Mouse (Mus musculus) cerebellum, postnatal 14 days (tissue): ENCODE data around the gene 4930502E18Rik.
"Not testable (repeated sequence)": the region's sequence is repeated elsewhere in the genome, so short reads cannot be mapped to it uniquely, and the experiment has no call there.

Source experiments
- DNase-seq, 2 experiments: peaks; one replicate each; pipeline ENCODE4 v3.0.0; 2021; ENCODE audit warnings: mixed read lengths in 2 of 2

Gene 4930502E18Rik

DNA sequence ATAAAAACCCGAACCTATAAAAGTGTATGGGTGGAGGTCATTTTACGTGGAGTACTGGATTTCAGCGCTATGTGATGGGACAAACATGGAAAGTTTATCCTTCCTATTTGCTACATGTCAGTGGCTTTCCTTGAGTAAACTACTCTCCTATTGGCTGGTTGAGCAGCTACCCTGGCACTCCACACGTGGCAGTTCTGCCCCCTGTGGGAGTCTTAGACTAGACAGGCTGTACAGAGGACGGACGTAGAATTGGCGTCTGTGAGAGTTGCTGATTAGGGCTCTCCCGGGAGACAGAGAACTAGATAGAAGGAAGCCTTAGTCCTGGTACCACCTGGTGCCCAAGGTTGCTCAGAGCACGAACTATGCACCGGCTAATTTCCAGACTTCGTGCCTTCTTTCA, at the start of gene 4930502E18Rik:
Gene 4930502E18Rik (plus strand): TSS at position 231 of the 400 bp plus-strand sequence.
- no peak for DNase-seq

GRCm38 (mm10) chrX:53676943-53677342, 47.7 kb upstream of the 4930502E18Rik start:
- DNase-seq, result peak; percentile 80 to 84

- not testable (repeated sequence) for DNase-seq
Measured at GRCm38 (mm10) chrX:53682650-53683049, 42.0 kb upstream of the 4930502E18Rik start.

DNA sequence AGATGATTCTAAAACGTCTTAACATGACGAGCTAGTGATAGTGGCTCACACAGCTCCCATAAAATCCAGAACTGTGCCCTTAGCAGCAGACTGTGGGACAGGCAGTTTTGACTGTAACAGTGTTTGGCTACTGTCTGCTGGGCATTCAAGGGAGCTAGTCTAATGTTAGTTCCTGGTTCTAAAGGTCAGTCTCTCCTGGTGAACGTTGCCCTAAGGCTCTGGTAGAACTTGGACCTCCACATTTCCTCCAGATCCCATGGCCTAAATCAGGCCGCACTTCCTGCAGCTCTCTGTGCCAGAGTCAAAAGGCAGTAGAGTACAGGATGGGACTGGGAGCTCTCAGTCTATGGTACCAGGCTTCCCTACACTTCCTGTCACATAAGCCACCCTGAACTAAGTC, 40.0 kb upstream of the 4930502E18Rik start:
- DNase-seq, result not testable (repeated sequence)

DNA sequence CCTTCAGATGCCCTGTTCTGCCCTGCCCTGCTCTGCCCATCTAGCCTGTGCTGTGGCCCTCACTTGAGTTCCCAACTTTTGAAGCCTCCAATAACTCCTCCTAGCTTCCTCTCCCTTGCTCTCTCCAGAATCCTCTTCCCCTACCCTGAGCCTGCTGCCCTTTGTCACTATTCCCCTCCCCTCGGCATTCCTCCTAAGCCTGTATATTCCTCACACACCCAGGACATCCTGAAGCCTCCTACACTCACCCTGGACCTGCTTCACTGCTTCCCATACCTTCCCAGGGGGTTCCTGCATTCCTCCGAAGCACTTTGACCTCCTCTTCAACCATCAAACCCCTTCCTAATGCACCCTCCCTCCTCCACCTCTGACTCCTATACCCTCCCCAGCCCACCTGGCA, 32.6 kb upstream of the 4930502E18Rik start:
- DNase-seq, result no peak

DNA sequence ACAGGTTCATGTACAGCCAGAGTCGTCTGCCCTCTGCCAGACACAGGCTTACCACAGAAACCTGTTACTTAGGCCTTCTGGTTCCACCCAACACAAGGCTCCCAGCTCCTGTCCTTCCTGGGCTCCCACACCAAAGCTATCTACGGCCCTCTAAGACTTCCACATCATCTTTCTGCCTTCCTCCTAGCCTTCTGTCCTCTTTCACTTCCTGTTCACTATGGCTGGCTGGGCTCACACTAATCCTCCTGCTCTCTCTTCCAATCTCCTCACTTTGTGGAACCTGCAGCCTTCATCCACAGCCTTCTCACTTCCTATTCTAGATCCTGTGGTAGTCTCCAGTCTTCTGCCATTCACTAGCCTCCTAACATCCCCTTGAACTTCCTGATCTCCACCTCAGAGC, 31.5 kb upstream of the 4930502E18Rik start:
- DNase-seq, result no peak

DNA sequence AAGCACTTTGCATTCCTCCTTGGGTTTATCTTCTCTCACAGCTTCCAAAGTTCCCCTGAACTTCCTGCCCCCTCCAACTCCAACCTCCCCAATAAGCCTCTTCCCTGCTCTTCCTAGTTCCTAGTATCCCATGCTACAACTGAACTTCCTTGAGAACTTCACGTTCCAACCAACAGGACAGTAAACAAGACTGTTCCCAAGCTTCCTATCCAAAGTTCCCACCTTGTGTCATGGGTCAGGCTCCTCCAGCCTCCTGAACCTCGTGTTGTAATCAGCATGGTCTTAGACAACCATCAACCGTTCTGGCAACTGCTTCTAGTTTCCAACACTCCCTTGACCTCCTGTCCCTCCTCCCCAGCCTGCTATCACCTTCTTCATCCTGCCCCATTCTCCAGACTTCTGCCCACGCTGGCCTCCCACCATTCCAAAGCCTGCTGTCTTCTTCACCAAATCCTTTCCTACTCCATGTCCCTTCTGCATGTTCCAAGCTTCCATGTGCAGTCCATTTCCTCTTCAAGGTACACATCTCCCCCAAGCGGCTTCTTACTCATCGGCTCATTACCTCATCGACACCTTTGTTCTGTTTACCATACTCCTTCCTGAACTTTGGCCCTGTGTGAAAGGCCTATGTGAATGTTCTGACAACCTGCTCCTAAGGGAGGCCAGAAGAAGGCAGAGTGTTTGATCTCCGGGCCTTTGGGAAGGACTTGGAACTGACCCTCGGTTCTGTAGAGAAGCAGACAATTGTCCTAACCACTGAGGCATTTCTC, 30.4 kb upstream of the 4930502E18Rik start:
- no peak for DNase-seq

DNA sequence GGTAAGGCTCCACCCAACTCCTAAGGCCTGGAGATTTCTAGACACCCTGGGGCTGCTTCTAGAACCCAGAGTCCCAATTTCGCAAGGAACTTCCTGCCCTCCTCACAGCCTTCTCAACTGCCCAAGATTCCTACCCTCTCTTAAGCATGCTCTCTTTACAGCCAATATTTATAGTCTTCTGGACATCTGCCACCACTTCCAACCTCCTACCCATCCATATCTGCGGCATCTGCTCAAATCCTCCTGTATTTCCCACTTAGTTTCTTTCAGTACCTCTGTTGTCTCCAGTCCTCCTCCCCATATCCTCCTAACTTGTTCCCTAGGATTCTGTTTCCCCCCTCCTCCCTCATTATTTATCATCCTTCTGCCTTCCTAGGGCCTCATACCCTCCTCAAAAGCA, 25.4 kb upstream of the 4930502E18Rik start:
- no peak for DNase-seq

GRCm38 (mm10) chrX:53702673-53703072, 22.0 kb upstream of the 4930502E18Rik start:
- DNase-seq, result no peak

- no peak for DNase-seq
Measured at GRCm38 (mm10) chrX:53715942-53716322, 8.7 kb upstream of the 4930502E18Rik start.

DNA sequence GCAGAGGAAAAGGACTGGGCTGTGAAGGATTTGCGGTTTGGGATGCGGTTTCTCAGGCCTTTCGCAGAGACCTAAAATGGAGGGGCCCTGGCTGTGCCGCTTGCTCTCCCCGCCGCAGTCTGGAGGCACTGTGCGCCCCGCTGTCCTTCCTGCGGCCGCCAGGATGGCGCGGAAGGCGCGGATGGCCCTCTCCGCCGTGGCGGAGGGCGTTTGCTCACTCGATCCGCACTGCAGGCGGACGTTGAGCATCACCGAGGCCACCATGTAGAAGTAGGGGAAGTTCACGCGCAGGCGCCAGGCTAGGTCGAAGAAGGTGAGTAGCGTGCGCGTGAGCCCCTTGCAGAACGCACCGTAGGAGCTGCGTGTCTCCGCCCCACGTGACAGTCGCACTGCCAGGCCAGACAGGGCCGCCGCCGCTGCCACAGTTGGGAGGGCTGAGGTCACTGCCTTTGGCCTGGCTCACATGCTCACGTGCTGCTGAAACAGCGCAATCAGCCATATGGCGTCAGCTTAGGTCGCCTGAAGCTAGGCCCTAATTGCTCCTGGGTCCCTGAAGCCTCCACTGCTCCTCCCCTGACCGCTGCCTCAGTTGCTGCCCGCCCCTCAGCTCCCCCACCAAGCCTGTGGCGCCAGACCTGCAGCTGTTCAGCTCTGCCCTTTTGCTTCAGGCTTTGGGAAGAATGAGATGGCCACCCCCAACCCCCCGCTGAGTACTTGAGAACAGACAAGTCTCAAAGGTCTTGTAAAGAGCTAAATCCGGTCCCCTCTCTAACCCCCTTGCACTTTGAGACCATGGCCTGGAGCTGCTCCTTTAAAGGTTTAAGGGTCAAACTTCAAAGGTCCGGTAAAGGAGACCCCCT, 8.1 kb upstream of the 4930502E18Rik start:
- peak; percentile 74 to 75 for DNase-seq

DNA sequence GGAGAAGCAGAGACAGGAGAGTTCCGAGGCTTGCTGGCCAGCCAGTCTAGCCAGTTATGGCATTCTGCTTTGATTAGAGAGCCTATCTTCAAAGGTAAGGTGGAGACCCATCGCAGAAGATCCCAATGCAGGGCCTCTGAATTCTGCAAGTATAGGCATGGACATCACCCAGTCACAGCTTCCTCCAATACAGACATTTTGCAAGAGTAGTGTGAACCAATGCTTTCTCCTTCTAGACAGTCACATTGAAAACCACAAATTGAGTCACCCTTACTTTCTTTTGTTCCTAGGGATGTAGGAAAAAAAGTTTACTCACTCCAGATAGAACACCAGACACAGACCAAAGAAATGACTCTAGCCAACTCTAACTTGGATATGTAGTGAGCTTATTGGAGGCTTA, 4.3 kb downstream of the 4930502E18Rik start:
- DNase-seq, result no peak

DNA sequence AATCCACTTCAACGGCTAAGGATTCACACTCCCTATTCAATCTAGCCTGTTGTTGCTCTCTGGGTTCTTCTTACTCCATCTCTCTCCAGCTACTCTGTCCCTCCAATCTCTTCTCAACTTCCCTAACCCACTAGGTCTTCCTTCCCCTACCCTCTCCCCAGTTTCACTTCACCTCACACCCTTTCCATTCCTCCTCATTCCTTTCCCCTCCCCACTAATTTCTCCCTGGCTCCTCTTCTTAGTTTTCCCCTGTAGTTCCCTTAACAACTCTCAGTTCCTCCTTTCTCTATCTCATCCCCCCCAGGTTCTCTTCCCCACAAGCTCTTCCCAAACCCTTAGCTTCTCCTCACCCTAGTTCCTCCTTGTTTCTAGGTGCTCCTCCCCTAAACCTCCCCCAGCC, 28.2 kb downstream of the 4930502E18Rik start:
- DNase-seq, result no peak

DNA sequence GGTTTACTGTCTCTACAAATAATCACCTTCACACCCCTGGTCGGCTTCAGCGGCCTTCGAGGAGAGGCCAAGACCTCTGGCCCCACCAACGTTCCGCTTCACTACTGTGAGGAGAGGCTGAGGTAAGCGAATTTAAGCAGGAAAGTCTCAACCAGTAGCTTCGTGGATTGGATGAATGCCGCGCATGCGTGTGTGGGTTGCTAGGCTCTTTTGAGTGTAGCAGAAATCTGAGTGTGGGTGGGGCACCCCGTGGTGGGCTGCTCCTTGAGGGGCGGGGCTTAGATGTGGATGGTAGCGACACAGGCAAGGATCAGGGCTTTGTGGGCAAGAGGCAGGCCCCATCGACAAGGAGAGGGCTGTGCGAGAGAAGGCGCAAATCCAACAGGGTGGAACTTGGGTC, 33.1 kb downstream of the 4930502E18Rik start, which contains the start of gene 1700013H16Rik:
Gene 1700013H16Rik (minus strand): TSS at position 96 of the 400 bp plus-strand sequence.
- DNase-seq, result no peak

- no peak for DNase-seq
Measured at GRCm38 (mm10) chrX:53776276-53776675, 51.6 kb downstream of the 4930502E18Rik start, which contains the start of gene Zfp36l3. TSS of gene Zfp36l3 (minus strand) at chrX:53776394.
